Mouse (Mus musculus): ENCODE measurements around the gene Ankrd53.
A peak's percentile ranks its signal among the peaks of the same experiment; 100 is the strongest.

Gene Ankrd53

DNA sequence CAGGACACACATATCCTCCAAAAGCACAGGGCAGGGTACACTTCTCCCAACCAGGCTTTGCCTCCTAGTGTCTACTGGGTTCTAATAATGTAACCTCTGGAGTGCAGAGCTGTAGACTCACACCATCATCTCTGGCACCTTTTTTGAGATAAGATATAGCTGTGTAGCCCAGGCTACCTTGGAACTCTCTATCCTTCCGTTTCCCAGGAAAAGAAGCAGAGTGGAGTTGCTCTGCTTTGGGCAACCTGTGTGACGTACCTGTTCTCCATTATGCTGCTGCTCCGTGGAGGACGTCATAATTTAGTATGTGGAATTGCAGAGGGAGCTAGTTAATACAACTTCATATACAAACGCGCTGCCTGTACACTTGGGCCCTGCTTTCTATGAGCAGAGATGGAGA is at the start of gene Ankrd53:
TSS of gene Ankrd53 (plus strand) at position 301 of the 400 bp plus-strand sequence.
- no peak for DNase-seq (ENCODE audit: low spot score in 2 of 2)

- DNase-seq (ENCODE audit: low spot score in 2 of 2) = no peak
These were observed 48.9 kb upstream of the Ankrd53 start for GRCm38 (mm10) chr6:83713271-83714136.

DNA sequence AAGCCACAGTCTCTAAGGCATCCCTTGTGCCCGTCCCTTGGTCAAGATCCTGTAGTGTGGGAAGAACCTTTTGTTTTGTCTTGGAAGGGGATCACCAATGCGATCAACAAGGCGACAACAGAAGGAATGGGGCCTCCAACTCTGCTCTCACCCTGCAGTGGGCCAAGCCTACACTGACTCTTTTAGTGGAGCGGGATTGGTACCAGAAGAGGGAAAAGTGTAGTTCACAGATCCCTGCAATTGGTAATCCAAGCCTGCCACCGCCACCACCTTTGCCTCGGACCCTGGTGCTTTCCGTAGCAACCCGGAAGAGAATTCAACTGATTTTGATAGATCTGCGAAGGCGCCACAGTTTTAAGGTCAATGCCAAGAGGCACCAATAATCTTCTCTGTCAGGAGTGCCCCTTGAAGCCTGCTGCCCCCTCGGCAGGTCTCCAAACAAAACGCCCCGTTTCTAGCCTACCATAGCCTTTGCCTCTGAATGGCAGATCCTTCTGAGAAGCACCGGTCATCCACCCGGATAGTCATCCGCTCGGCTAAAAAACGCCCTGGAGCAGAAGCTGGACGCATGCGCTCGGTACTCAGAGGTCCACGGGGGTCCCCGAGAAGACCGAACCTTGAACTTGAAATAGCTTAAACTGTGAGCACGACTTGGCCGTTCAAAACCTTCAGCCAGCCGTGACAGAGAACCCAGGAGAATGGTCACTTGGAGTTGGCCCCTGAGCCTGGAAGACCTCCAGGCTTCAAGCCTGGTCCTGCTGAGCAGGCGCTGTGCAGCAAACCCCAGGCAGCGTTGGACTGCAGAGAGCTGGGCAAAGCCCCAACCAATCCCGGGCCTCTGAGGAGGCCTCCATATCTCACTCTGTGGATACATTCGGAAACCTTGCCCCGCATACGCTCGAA is 48.0 kb upstream of the Ankrd53 start:
- DNase-seq (ENCODE audit: low spot score in 2 of 2) = no peak

GRCm38 (mm10) chr6:83715461-83716196 is 46.8 kb upstream of the Ankrd53 start:
- no peak for DNase-seq (ENCODE audit: low spot score in 2 of 2)

GRCm38 (mm10) chr6:83717026-83717425 is 45.4 kb upstream of the Ankrd53 start:
- DNase-seq (ENCODE audit: low spot score in 2 of 2) = no peak

GRCm38 (mm10) chr6:83722526-83722925 is 39.9 kb upstream of the Ankrd53 start:
- no peak for DNase-seq (ENCODE audit: low spot score in 2 of 2)

DNA sequence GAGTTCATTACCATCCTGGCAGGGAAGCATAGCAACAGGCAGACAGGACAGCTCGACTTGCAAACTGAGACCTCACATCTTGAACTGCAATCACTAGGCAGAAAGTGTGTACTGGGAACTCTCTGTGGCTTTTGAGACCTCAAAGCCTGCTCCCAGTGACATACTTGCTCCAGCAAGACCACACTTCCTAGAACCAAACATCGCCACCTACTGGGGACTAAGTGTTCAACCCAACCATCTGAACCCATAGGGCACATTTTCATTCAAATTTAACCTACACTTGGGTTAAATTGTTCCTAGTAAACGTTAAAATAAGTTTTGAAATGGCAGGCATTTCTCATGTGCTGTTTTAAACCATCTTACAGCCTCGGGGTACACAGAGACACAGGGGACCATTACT is 35.3 kb upstream of the Ankrd53 start:
- DNase-seq (ENCODE audit: low spot score in 2 of 2) = no peak

DNA sequence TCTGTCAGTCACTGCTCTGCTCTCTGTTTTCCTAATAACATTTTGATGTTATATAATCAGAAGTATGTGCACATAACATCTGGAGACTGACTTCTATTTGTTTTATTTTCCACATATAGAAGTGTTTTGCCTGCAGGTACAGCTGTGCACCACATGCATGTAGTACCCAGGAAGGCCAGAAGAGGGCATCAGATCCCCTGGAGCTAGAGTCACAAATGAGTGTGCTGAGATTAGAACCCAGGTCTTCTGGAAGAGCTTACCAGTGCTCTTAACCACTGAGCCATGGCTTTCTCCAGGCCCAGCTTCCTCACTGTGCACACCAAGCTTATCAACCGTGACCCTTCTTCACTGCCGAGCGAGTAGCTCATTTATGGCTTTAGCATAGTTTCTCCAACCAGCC is 34.0 kb upstream of the Ankrd53 start:
- no peak for DNase-seq (ENCODE audit: low spot score in 2 of 2)

GRCm38 (mm10) chr6:83729350-83729970 is 33.0 kb upstream of the Ankrd53 start:
- DNase-seq (ENCODE audit: low spot score in 2 of 2) = no peak

- no peak for DNase-seq (ENCODE audit: low spot score in 2 of 2)
These were observed 31.3 kb upstream of the Ankrd53 start for GRCm38 (mm10) chr6:83731128-83731527.

GRCm38 (mm10) chr6:83737311-83737710 is 25.1 kb upstream of the Ankrd53 start:
- no peak for DNase-seq (ENCODE audit: low spot score in 2 of 2)

DNA sequence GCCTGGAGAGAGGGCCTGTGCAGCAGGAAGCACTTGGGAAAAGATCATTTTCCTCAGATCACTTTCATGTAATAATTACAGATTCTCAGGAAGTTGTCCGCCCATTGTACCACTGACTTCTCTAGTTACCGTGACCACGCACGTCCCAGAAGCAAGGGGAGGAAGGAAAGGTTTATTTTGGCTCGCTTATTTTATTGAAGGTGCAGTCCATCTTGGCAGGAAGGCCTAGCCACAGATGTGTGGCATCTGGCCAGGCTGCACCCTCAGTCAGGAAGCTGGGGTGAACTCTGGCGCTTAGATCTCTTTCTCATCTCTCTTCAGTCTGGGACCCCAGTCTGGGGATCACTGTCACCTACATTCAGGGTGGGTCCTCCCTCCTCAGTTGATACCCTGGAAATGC is 23.8 kb upstream of the Ankrd53 start:
- no peak for DNase-seq (ENCODE audit: low spot score in 2 of 2)

- no peak for DNase-seq (ENCODE audit: low spot score in 2 of 2)
These were observed 19.7 kb upstream of the Ankrd53 start, which contains the start of gene Atp6v1b1 for GRCm38 (mm10) chr6:83742761-83743160. Gene Atp6v1b1, plus strand, starts transcription at chr6:83742990.

GRCm38 (mm10) chr6:83743212-83743611 is 19.2 kb upstream of the Ankrd53 start:
- no peak for DNase-seq (ENCODE audit: low spot score in 2 of 2)

DNA sequence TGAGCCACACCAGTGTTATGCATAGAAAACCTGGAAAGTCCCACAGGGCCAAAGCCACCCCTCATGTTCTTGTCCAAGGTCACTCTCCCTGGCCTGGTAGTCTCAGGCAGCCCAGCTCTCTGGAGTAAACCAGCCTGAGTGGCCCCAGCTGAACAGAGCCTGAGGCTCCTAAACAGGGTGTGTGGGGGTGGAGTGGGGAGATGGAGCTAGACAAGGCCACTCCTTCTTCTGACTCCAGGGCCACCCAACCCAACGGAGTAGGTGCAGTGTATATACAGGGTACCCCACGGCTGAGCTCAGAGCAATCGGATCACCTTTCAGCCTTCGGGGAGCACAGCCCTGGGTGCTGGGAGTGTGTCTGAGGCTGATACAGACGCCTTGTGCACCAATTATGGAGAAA is 18.3 kb upstream of the Ankrd53 start:
- DNase-seq (ENCODE audit: low spot score in 2 of 2) = no peak

DNA sequence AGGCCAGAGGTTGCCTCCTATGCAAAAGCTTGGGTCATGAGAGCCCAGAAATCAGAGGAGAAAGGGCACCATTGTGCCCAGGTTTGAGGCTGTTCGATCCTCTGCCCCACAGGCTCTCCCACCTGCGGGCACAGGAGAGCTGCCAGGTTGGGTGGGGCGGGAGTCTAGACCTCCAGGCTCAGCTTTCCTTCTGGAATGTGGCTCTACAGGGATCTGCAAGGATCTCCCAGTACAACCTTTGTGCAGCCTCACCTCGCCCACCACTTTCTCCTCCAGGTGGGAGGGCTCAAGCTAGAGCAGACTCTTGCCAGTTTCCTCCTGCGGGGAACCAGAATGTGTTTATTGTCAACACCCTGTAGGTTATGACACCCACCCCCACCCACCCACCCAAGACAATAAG is 17.9 kb upstream of the Ankrd53 start:
- DNase-seq (ENCODE audit: low spot score in 2 of 2) = no peak

DNA sequence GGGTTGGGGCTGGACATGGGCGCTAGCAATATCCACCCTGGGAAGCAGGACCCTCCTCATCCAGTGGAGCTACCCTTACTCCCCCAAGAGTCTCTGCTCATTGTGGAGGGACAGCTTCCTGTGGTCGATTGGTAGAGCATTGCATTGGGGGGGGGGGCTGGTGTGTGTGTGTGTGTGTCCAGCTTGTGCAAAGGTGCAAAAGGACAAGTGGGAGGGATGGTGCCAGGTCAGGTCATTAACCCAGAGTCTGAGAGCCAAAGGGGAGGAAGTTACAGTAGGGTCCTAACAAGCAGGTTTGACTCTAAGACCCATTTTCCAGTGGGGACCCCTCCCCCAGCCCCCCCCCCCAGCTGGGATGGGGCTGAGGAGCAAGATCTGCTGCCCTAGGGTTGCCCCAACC is 17.0 kb upstream of the Ankrd53 start:
- no peak for DNase-seq (ENCODE audit: low spot score in 2 of 2)

- DNase-seq (ENCODE audit: low spot score in 2 of 2) = no peak
These were observed 13.2 kb upstream of the Ankrd53 start for GRCm38 (mm10) chr6:83749286-83749685.

GRCm38 (mm10) chr6:83750171-83750684 is 12.2 kb upstream of the Ankrd53 start:
- DNase-seq (ENCODE audit: low spot score in 2 of 2) = peak; percentile 37 to 38

DNA sequence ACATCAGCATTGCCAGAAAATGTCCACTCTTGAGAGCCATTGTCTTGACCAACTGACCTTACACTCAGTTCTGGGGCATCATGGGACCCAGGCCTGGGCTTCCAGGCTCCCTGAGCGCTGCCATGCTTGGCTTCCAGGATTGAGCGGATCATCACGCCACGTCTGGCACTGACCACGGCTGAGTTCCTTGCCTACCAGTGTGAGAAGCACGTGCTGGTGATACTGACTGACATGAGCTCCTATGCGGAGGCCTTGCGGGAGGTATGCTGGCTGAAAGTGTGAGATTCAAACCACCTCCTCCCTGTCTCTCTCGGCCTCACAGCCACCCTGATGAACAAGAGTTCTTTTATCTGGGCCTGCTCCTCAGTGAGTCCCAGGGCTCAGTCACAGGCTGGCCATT is 6.4 kb upstream of the Ankrd53 start:
- no peak for DNase-seq (ENCODE audit: low spot score in 2 of 2)

DNA sequence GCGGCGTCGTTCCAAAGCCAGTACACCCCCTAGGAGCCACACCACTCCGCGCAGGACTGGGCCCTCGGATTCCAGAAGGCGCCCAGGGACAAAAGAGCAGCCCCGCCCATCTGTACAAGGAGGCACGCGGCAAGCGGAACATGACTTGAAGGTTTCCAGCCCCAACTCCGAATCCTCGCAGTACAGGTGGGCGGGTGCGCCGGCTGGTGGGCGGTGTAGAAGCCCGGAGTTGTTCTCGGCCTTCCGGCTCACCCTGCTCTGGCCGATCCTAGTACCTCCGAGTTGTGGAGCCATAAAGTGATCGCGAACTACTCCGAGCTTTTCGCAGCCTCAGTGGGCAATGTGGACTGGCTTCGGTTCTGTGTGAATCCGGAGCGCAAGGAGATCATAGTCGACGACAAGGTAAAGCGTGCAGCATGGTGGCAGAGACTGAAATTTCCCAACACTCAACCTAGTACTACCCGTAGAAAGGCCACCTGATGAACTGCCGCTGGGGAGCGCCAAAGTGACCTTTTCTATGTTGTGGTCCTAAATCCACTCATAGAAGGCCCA is 512 bp downstream of the Ankrd53 start:
- no peak for DNase-seq (ENCODE audit: low spot score in 2 of 2)
